Mouse (Mus musculus): ENCODE results near the gene Alk. TPM values are rescaled to one million over a fixed set of nuclear protein-coding genes. Genes with fewer than 3 reads are reported as not detected.

Alk gene
- polyA plus RNA-seq, 2 experiments: 0.02 to 0.03 TPM

DNA sequence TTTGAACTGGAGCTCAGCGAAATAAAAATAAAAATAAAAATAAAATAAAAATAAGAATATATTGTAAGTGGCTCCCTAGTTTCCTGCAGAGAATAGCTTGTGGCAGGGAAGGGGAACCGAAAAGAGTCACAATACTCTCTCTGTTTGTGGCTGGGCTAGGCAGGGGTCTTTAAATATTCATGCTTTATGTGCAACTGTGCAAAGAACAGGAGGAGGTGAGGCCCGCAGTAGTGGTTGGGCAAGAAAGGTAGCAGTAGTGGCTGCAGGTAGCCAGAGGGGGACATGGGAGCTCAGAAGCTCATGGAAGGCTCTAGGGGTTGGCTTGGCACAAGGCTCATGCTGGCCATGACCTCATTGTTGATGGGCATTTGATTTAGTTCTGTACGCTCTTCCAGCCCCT lies 623.2 kb downstream of the Alk start:
- Histone ChIP-seq H3K27ac (no peak overlapping the region), H3K9ac (replicated peaks) (no peak overlapping the region), H3K4me3 (ENCODE audit: insufficient read depth in 1 of 2, low read depth in 2 of 2, low read length in 2 of 2) (no peak overlapping the region), H3K4me1 (replicated peaks; ENCODE audit: control insufficient read depth in 2 of 2, insufficient read depth in 2 of 2, low read length in 1 of 2) (no peaks in the 10 kb centered on the region), H3K9me3 (ENCODE audit: control insufficient read depth, low read length) (no peaks in the 10 kb centered on the region), H3K4me2 (ENCODE audit: low read depth) (no peak overlapping the region), H3K36me3 (replicated peaks; ENCODE audit: control insufficient read depth, insufficient read depth, low read depth) (no peaks in the 10 kb centered on the region), H3K27me3 (ENCODE audit: control insufficient read depth, insufficient read depth, low read length) (no peaks in the 10 kb centered on the region)
- DNase-seq (ENCODE audit: low read depth in 3 of 3, low spot score in 3 of 3) (no peak), ATAC-seq (ENCODE audit: insufficient read depth) (no peak)
- TF ChIP-seq CTCF (IDR thresholded peaks at IDR 0.05; ENCODE audit: low read depth) (no peak), EP300 (IDR thresholded peaks at IDR 0.05; ENCODE audit: low read depth) (no peak)
- WGBS (ENCODE audit: insufficient replicate concordance): 67% methylated on average over 4 of the region's 4 CpGs

DNA sequence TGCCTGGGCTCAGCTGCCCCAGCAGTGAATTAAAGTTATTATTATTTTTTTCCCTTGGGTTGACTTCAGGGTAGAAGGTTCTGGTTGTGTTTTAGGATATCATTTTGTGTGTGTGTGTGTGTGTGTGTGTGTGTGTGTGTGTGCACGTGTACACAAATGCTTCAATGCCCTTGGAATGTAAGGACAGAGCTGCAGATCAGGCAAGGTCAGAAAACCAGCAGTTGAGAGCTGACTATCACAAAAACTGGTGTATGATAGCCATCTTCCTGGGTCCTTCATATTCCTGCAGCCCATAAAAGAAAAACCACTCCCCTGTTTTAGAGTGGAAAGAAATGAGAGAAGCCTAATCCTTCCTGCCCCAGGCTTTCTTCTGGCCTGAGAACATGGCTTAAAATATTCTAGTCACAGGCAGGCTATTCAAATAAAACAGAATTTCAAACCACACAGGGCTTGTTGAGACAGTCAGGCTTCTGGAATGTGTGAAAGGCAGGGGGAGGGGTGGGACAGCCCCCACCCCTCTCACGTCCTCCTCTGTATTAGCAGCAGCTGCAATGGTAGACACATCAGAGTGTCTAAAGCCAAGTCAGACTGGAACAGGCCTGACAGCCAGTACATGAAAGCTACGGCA lies 623.8 kb downstream of the Alk start:
- no peak overlapping the region for H3K4me3 ChIP-seq (ENCODE audit: insufficient read depth in 1 of 2, low read depth in 2 of 2, low read length in 2 of 2)
- DNase-seq (ENCODE audit: low read depth in 3 of 3, low spot score in 3 of 3) (no peak), ATAC-seq (ENCODE audit: insufficient read depth) (no peak)
- no peak overlapping the region for H3K4me2 ChIP-seq (ENCODE audit: low read depth)
- WGBS (ENCODE audit: insufficient replicate concordance): 41% methylated on average over 3 of the region's 3 CpGs
- no peak overlapping the region for H3K27ac ChIP-seq
- no peak for TF ChIP-seq CTCF (IDR thresholded peaks at IDR 0.05; ENCODE audit: low read depth)
- no peak for TF ChIP-seq EP300 (IDR thresholded peaks at IDR 0.05; ENCODE audit: low read depth)
- H3K36me3 ChIP-seq (replicated peaks; ENCODE audit: control insufficient read depth, insufficient read depth, low read depth): no peaks in the 10 kb centered on the region
- H3K4me1 ChIP-seq (replicated peaks; ENCODE audit: control insufficient read depth in 2 of 2, insufficient read depth in 2 of 2, low read length in 1 of 2): no peaks in the 10 kb centered on the region
- no peak overlapping the region for H3K9ac ChIP-seq (replicated peaks)
- H3K9me3 ChIP-seq (ENCODE audit: control insufficient read depth, low read length): no peaks in the 10 kb centered on the region
- H3K27me3 ChIP-seq (ENCODE audit: control insufficient read depth, insufficient read depth, low read length): no peaks in the 10 kb centered on the region

DNA sequence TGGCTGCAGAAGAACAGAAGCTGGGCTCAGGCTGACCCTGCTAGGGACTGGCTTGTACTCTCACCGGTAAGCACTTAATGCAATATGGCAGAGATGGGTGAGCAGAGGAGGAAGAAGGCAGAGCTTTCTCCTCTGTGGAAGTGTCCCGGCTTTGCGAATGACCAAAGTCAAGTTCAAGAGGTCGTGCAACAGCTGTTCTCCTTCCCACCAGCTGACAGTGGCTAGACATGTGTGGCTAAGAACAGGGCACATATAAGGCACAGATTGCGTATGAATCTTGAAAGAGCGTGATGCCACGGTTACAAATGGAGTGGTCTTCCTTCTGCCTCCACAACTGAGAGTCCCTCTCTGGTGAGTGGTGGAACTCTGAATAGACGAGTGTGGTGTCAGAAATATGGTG lies 625.3 kb downstream of the Alk start:
- no peaks in the 10 kb centered on the region for H3K36me3 ChIP-seq (replicated peaks; ENCODE audit: control insufficient read depth, insufficient read depth, low read depth)
- WGBS (ENCODE audit: insufficient replicate concordance): 67% methylated on average over 8 of the region's 8 CpGs
- no peak overlapping the region for H3K9ac ChIP-seq (replicated peaks)
- no peak overlapping the region for H3K4me2 ChIP-seq (ENCODE audit: low read depth)
- no peak for DNase-seq (ENCODE audit: low read depth in 3 of 3, low spot score in 3 of 3)
- no peak for TF ChIP-seq EP300 (IDR thresholded peaks at IDR 0.05; ENCODE audit: low read depth)
- H3K27ac ChIP-seq: no peak overlapping the region
- no peaks in the 10 kb centered on the region for H3K9me3 ChIP-seq (ENCODE audit: control insufficient read depth, low read length)
- H3K27me3 ChIP-seq (ENCODE audit: control insufficient read depth, insufficient read depth, low read length): no peaks in the 10 kb centered on the region
- H3K4me3 ChIP-seq (ENCODE audit: insufficient read depth in 1 of 2, low read depth in 2 of 2, low read length in 2 of 2): no peak overlapping the region
- no peak for ATAC-seq (ENCODE audit: insufficient read depth)
- H3K4me1 ChIP-seq (replicated peaks; ENCODE audit: control insufficient read depth in 2 of 2, insufficient read depth in 2 of 2, low read length in 1 of 2): no peaks in the 10 kb centered on the region

DNA sequence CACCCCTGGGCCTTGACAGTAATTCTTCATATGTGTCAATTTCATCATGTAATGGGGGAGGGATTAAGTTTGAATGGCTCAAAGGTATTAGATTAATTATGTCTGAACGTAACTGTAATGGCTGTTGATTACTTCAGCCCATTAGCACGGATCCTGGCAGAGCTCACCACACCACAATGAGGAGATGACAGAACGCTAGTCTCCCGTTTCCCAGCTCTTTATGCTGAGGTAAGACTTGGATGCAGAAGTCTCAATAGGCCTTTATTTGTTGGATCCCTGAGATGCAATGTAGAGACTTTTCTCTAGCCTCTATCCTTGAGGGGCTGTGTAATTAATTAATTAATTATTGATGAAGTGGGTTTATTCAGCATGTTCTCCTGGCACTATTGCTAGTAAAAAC lies 627.8 kb downstream of the Alk start:
- ATAC-seq (ENCODE audit: insufficient read depth): no peak
- WGBS (ENCODE audit: insufficient replicate concordance): 51% methylated on average over 4 of the region's 4 CpGs

DNA sequence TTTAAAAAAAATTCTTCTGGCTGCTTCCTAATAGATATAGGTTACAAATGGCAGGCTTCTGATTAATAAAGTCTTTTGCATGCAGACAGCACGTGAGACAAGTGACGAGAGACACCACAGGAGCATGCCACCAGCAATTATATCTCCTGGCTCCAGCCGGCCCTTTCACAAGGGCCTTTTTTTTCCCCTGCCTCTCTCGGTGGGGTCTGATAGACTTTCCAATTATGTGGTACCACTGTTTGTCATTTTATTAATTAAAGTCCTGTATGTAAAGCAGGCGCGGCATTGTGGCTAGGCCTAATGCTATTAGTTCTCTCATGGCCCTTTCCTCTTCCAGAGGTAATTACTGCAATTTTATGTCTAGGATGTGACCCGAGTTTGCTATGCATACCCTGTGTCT lies 630.7 kb downstream of the Alk start:
- Histone ChIP-seq H3K27ac (no peak overlapping the region), H3K9me3 (ENCODE audit: control insufficient read depth, low read length) (no peaks in the 10 kb centered on the region), H3K4me2 (ENCODE audit: low read depth) (no peak overlapping the region), H3K9ac (replicated peaks) (no peak overlapping the region), H3K36me3 (replicated peaks; ENCODE audit: control insufficient read depth, insufficient read depth, low read depth) (no peaks in the 10 kb centered on the region), H3K4me3 (ENCODE audit: insufficient read depth in 1 of 2, low read depth in 2 of 2, low read length in 2 of 2) (no peak overlapping the region), H3K4me1 (replicated peaks; ENCODE audit: control insufficient read depth in 2 of 2, insufficient read depth in 2 of 2, low read length in 1 of 2) (no peaks in the 10 kb centered on the region), H3K27me3 (ENCODE audit: control insufficient read depth, insufficient read depth, low read length) (no peaks in the 10 kb centered on the region)
- no peak for TF ChIP-seq CTCF (IDR thresholded peaks at IDR 0.05; ENCODE audit: low read depth)
- TF ChIP-seq EP300 (IDR thresholded peaks at IDR 0.05; ENCODE audit: low read depth): no peak
- ATAC-seq (ENCODE audit: insufficient read depth) (no peak), DNase-seq (ENCODE audit: low read depth in 3 of 3, low spot score in 3 of 3) (no peak)
- 62% methylated on average over 7 of the region's 7 CpGs for WGBS (ENCODE audit: insufficient replicate concordance)

More for the DNA sequence above, 627.8 kb downstream of the Alk start:
- Histone ChIP-seq H3K4me1 (replicated peaks; ENCODE audit: control insufficient read depth in 2 of 2, insufficient read depth in 2 of 2, low read length in 1 of 2) (no peaks in the 10 kb centered on the region), H3K27me3 (ENCODE audit: control insufficient read depth, insufficient read depth, low read length) (no peaks in the 10 kb centered on the region), H3K9ac (replicated peaks) (no peak overlapping the region), H3K9me3 (ENCODE audit: control insufficient read depth, low read length) (no peaks in the 10 kb centered on the region), H3K4me3 (ENCODE audit: insufficient read depth in 1 of 2, low read depth in 2 of 2, low read length in 2 of 2) (no peak overlapping the region), H3K36me3 (replicated peaks; ENCODE audit: control insufficient read depth, insufficient read depth, low read depth) (no peaks in the 10 kb centered on the region), H3K4me2 (ENCODE audit: low read depth) (no peak overlapping the region), H3K27ac (no peak overlapping the region)
- TF ChIP-seq CTCF (IDR thresholded peaks at IDR 0.05; ENCODE audit: low read depth) (no peak), EP300 (IDR thresholded peaks at IDR 0.05; ENCODE audit: low read depth) (no peak)
- DNase-seq (ENCODE audit: low read depth in 3 of 3, low spot score in 3 of 3): no peak

Measured in liver, embryonic 14.5 days (tissue).